Mouse (Mus musculus) E14TG2a.4 (cell line): ENCODE measurements around the gene Mylk2.
A peak's percentile ranks its signal among the peaks of the same experiment; 100 is the strongest.

Source experiments
- H3K27me3 ChIP-seq: 2 replicates; pipeline ENCODE4 v1.6.1; 2014; ENCODE audit warnings: low read length, control low read depth; ENCODE audit not compliant: insufficient read depth
- H3K36me3 ChIP-seq: 2 replicates; pipeline ENCODE4 v1.6.1; 2014; ENCODE audit warnings: low read length, control low read depth; ENCODE audit not compliant: insufficient read depth
- H3K4me1 ChIP-seq: replicated peaks from 2 replicates; pipeline ENCODE4 v1.6.1; 2014; ENCODE audit warnings: low read depth, low read length, control low read depth
- H3K4me3 ChIP-seq: replicated peaks from 2 replicates; pipeline ENCODE4 v1.5.1; 2014; ENCODE audit warnings: mild to moderate bottlenecking, low read length
- H3K9me3 ChIP-seq: 2 replicates; pipeline ENCODE4 v1.6.1; 2014; ENCODE audit warnings: low read length, control low read depth
- CTCF ChIP-seq: conservative IDR thresholded peaks from 2 replicates; pipeline ENCODE4 v1.5.1; 2014; ENCODE audit warnings: low read length
- NANOG ChIP-seq: IDR thresholded peaks from 2 replicates; pipeline ENCODE4 v1.6.1; 2014; ENCODE audit warnings: borderline replicate concordance, low read length, mixed read lengths
- POU5F1 ChIP-seq: IDR thresholded peaks from 2 replicates; pipeline ENCODE4 v1.6.1; 2014; ENCODE audit warnings: low read length, borderline replicate concordance

Mylk2 gene

GRCm38 (mm10) chr2:152928988-152929370 is 17.8 kb downstream of the Mylk2 start:
- Histone ChIP-seq H3K4me3 (no peak overlapping the region), H3K9me3 (no peaks in the 10 kb centered on the region), H3K27me3 (peaks cover 71% of the 10 kb centered on the region), H3K36me3 (no peaks in the 10 kb centered on the region), H3K4me1 (peaks cover 42% of the 10 kb centered on the region)
- TF ChIP-seq NANOG (no peak), CTCF (no peak), POU5F1 (no peak)

GRCm38 (mm10) chr2:152930276-152930675 is 19.1 kb downstream of the Mylk2 start:
- Histone ChIP-seq H3K36me3 (no peaks in the 10 kb centered on the region), H3K4me1 (peaks cover 36% of the 10 kb centered on the region), H3K4me3 (no peak overlapping the region), H3K27me3 (peaks cover 67% of the 10 kb centered on the region), H3K9me3 (no peaks in the 10 kb centered on the region)
- TF ChIP-seq CTCF (no peak), POU5F1 (no peak), NANOG (no peak)

- no peaks in the 10 kb centered on the region for H3K36me3 ChIP-seq
- peaks cover 75% of the 10 kb centered on the region for H3K27me3 ChIP-seq
- TF ChIP-seq CTCF (no peak), NANOG (no peak), POU5F1 (no peak)
- H3K4me1 ChIP-seq = peaks cover 27% of the 10 kb centered on the region
- no peaks in the 10 kb centered on the region for H3K9me3 ChIP-seq
- peak overlapping the region; percentile 26; the same call in 1 of the 2 replicates for H3K4me3 ChIP-seq
Observed at GRCm38 (mm10) chr2:152931456-152932160, 20.5 kb downstream of the Mylk2 start.

GRCm38 (mm10) chr2:152933048-152933447 is 21.9 kb downstream of the Mylk2 start, which contains the start of gene Foxs1:
Gene Foxs1, minus strand, starts transcription at chr2:152933208.
- no peaks in the 10 kb centered on the region for H3K9me3 ChIP-seq
- TF ChIP-seq CTCF (no peak), NANOG (no peak), POU5F1 (no peak)

GRCm38 (mm10) chr2:152933614-152934013 is 22.5 kb downstream of the Mylk2 start:
- peaks cover 71% of the 10 kb centered on the region for H3K27me3 ChIP-seq
- no peak overlapping the region for H3K4me3 ChIP-seq
- H3K9me3 ChIP-seq = no peaks in the 10 kb centered on the region
- H3K36me3 ChIP-seq = no peaks in the 10 kb centered on the region
- TF ChIP-seq NANOG (no peak), CTCF (peak; percentile 87)
- H3K4me1 ChIP-seq = peaks cover 21% of the 10 kb centered on the region

More at GRCm38 (mm10) chr2:152933048-152933447, 21.9 kb downstream of the Mylk2 start, which contains the start of gene Foxs1:
- H3K27me3 ChIP-seq = peaks cover 71% of the 10 kb centered on the region
- no peaks in the 10 kb centered on the region for H3K36me3 ChIP-seq
- peak within 1 kb of the TSS; percentile 66 for H3K4me3 ChIP-seq
- H3K4me1 ChIP-seq = peaks cover 26% of the 10 kb centered on the region

GRCm38 (mm10) chr2:152939846-152940245 is 28.7 kb downstream of the Mylk2 start:
- H3K4me1 ChIP-seq = peaks cover 19% of the 10 kb centered on the region
- no peak overlapping the region for H3K4me3 ChIP-seq
- TF ChIP-seq NANOG (no peak), POU5F1 (no peak), CTCF (peak; percentile 97)
- no peaks in the 10 kb centered on the region for H3K9me3 ChIP-seq
- no peaks in the 10 kb centered on the region for H3K36me3 ChIP-seq
- peaks cover 84% of the 10 kb centered on the region for H3K27me3 ChIP-seq

- TF ChIP-seq POU5F1 (no peak), CTCF (no peak), NANOG (no peak)
- no peaks in the 10 kb centered on the region for H3K9me3 ChIP-seq
- H3K27me3 ChIP-seq = peaks cover 86% of the 10 kb centered on the region
- H3K36me3 ChIP-seq = no peaks in the 10 kb centered on the region
- peaks cover 19% of the 10 kb centered on the region for H3K4me1 ChIP-seq
- no peak overlapping the region for H3K4me3 ChIP-seq
Observed at GRCm38 (mm10) chr2:152941106-152941505, 30.0 kb downstream of the Mylk2 start.

- Histone ChIP-seq H3K9me3 (no peaks in the 10 kb centered on the region), H3K4me3 (no peak overlapping the region), H3K4me1 (peaks cover 19% of the 10 kb centered on the region), H3K27me3 (peaks cover 86% of the 10 kb centered on the region), H3K36me3 (no peaks in the 10 kb centered on the region)
- TF ChIP-seq NANOG (no peak), POU5F1 (no peak), CTCF (no peak)
Observed at GRCm38 (mm10) chr2:152941776-152942175, 30.6 kb downstream of the Mylk2 start.

- Histone ChIP-seq H3K36me3 (no peaks in the 10 kb centered on the region), H3K4me1 (peaks cover 19% of the 10 kb centered on the region), H3K4me3 (peak overlapping the region; percentile 74), H3K27me3 (peaks cover 92% of the 10 kb centered on the region), H3K9me3 (no peaks in the 10 kb centered on the region)
- no peak for TF ChIP-seq POU5F1
- TF ChIP-seq CTCF = no peak
- no peak for TF ChIP-seq NANOG
Observed at GRCm38 (mm10) chr2:152942898-152943515, 31.9 kb downstream of the Mylk2 start.
